Mouse (Mus musculus) gastrocnemius, postnatal 36 days (tissue): ENCODE data around the gene Oas1d. TPM values are rescaled to one million over a fixed set of nuclear protein-coding genes. Genes with fewer than 3 reads are reported as not detected.
"Not testable (repeated sequence)": the region's sequence is repeated elsewhere in the genome, so short reads cannot be mapped to it uniquely, and the experiment has no call there.

ENCODE experiments used
- DNase-seq, 2 experiments: peaks; one replicate each; pipeline ENCODE4 v3.0.0; 2022
- intact Hi-C: fragments of 180-260 bp; cut with DNase I; formaldehyde crosslinking; loops from one replicate; pipeline ENCODE4 v1.15.1; 2025
- long read RNA-seq, 2 experiments: library from polyadenylated mRNA; stranded (forward); transcript quantifications; one replicate each; pipeline ENCODE4 v2.0.0; 2021
- total RNA-seq, 2 experiments: library from RNA; stranded (reverse); gene quantifications; 2 replicates each; pipeline ENCODE4 v1.2.3; 2021

The Oas1d gene
- not detected for total RNA-seq
- long read RNA-seq, experiment 1: 0 reads
- long read RNA-seq, experiment 2: 0 reads

- intact Hi-C loops, DNase-seq: not testable (repeated sequence)
Measured at GRCm38 (mm10) chr5:120914204-120914603, at the start of gene Oas1d. TSS of gene Oas1d (plus strand) at chr5:120914536.

- intact Hi-C loops: no loop called here
Measured at GRCm38 (mm10) chr5:120865336-120865860, 48.9 kb upstream of the Oas1d start.

GRCm38 (mm10) chr5:120869436-120870015 lies 44.8 kb upstream of the Oas1d start:
- DNase-seq: no peak
- intact Hi-C loops: no loop called here

More at GRCm38 (mm10) chr5:120865336-120865860, 48.9 kb upstream of the Oas1d start:
- DNase-seq: no peak

- no peak for DNase-seq
- intact Hi-C loops: no loop called here
Measured at GRCm38 (mm10) chr5:120870081-120870480, 44.3 kb upstream of the Oas1d start.

GRCm38 (mm10) chr5:120870782-120871181 lies 43.6 kb upstream of the Oas1d start:
- DNase-seq: no peak
- intact Hi-C loops: no loop called here

GRCm38 (mm10) chr5:120871469-120871868 lies 42.9 kb upstream of the Oas1d start:
- no peak for DNase-seq
- intact Hi-C loops: no loop called here

GRCm38 (mm10) chr5:120876839-120877238 lies 37.5 kb upstream of the Oas1d start:
- intact Hi-C loops: loop anchor here (2.0 kb wide), 1 partner anchor 22 kb away; no protein-coding TSS in a partner anchor
- not testable (repeated sequence) for DNase-seq

GRCm38 (mm10) chr5:120877407-120877806 lies 36.9 kb upstream of the Oas1d start:
- intact Hi-C loops: loop anchor here (2.0 kb wide), 1 partner anchor 21 kb away; no protein-coding TSS in a partner anchor

GRCm38 (mm10) chr5:120878803-120879202 lies 35.5 kb upstream of the Oas1d start:
- DNase-seq, intact Hi-C loops: not testable (repeated sequence)

More at GRCm38 (mm10) chr5:120877407-120877806, 36.9 kb upstream of the Oas1d start:
- DNase-seq: not testable (repeated sequence)

GRCm38 (mm10) chr5:120881681-120882080 lies 32.7 kb upstream of the Oas1d start:
- intact Hi-C loops: not testable (repeated sequence)

GRCm38 (mm10) chr5:120887413-120887812 lies 26.9 kb upstream of the Oas1d start, which contains the start of gene Oas1g:
TSS of gene Oas1g (minus strand) at chr5:120887613.
- intact Hi-C loops, DNase-seq: not testable (repeated sequence)

More at GRCm38 (mm10) chr5:120881681-120882080, 32.7 kb upstream of the Oas1d start:
- DNase-seq: not testable (repeated sequence)

GRCm38 (mm10) chr5:120887831-120888230 lies 26.5 kb upstream of the Oas1d start:
- DNase-seq: no peak
- intact Hi-C loops: no loop called here

GRCm38 (mm10) chr5:120888294-120888815 lies 26.0 kb upstream of the Oas1d start:
- DNase-seq, intact Hi-C loops: not testable (repeated sequence)

GRCm38 (mm10) chr5:120890026-120890425 lies 24.3 kb upstream of the Oas1d start:
- intact Hi-C loops: no loop called here
- DNase-seq: no peak

- intact Hi-C loops: no loop called here
- DNase-seq: no peak
Measured at GRCm38 (mm10) chr5:120890991-120891390, 23.3 kb upstream of the Oas1d start.

GRCm38 (mm10) chr5:120891566-120892242 lies 22.6 kb upstream of the Oas1d start:
- intact Hi-C loops, DNase-seq: not testable (repeated sequence)

- no peak for DNase-seq
- intact Hi-C loops: no loop called here
Measured at GRCm38 (mm10) chr5:120892243-120892660, 22.1 kb upstream of the Oas1d start.

- DNase-seq, intact Hi-C loops: not testable (repeated sequence)
Measured at GRCm38 (mm10) chr5:120893866-120894265, 20.5 kb upstream of the Oas1d start.

GRCm38 (mm10) chr5:120894692-120895091 lies 19.6 kb upstream of the Oas1d start:
- DNase-seq, intact Hi-C loops: not testable (repeated sequence)

GRCm38 (mm10) chr5:120895231-120895900 lies 19.0 kb upstream of the Oas1d start:
- no peak for DNase-seq
- intact Hi-C loops: no loop called here
